Mouse (Mus musculus) erythroblast, embryonic 14.5 days (primary cell): Measurements from ENCODE around the gene Nle1.

Experiments
- GATA1 ChIP-seq: IDR thresholded peaks from 2 replicates; pipeline ENCODE4 v1.6.1; 2012; ENCODE audit warnings: low read length, inconsistent platforms, mixed read lengths
- TAL1 ChIP-seq: IDR thresholded peaks from 3 replicates; pipeline ENCODE4 v1.6.1; 2012; ENCODE audit warnings: low read length, inconsistent platforms, mixed read lengths

- TF ChIP-seq GATA1, result no peak
- TF ChIP-seq TAL1, result no peak
These were observed 55.7 kb downstream of the Nle1 start for GRCm38 (mm10) chr11:82852540-82852939.
